Mouse (Mus musculus): Measurements from ENCODE around the gene St14. TPM values are rescaled to one million over a fixed set of nuclear protein-coding genes. Genes with fewer than 3 reads are reported as not detected.
A peak's percentile ranks its signal among the peaks of the same experiment; 100 is the strongest.

St14 gene
- polyA plus RNA-seq, 1 experiment from 2014 or later, result 12.2 TPM

- no peak overlapping the region for H3K4me3 ChIP-seq (ENCODE audit: low read depth, low read length)
- 0 out of 2 replicates have a peak, but pooled peaks cover 14% of the 10 kb centered on the region for H3K4me1 ChIP-seq (ENCODE audit: control insufficient read depth, insufficient read depth, low read length)
- H3K27me3 ChIP-seq (replicated peaks; ENCODE audit: control insufficient read depth, insufficient read depth, low read length), result no peaks in the 10 kb centered on the region
- ATAC-seq (ENCODE audit: low read depth) (peak; percentile 87), DNase-seq (ENCODE audit: low spot score) (peak; percentile 87)
- no peaks in the 10 kb centered on the region for H3K36me3 ChIP-seq (ENCODE audit: control insufficient read depth, insufficient read depth, low read length)
- H3K9ac ChIP-seq (ENCODE audit: low read depth, low read length), result no peak overlapping the region
- H3K9me3 ChIP-seq (ENCODE audit: control insufficient read depth, low read length), result no peaks in the 10 kb centered on the region
- 29% methylated on average over 11 of the region's 11 CpGs for WGBS
- no peak overlapping the region for H3K27ac ChIP-seq (replicated peaks; ENCODE audit: low read depth, low read length)
- H3K4me2 ChIP-seq (ENCODE audit: low read depth, low read length), result no peak overlapping the region
Observed at GRCm38 (mm10) chr9:31118520-31119298, 12.9 kb downstream of the St14 start.

GRCm38 (mm10) chr9:31117488-31117887 lies 14.2 kb downstream of the St14 start:
- Histone ChIP-seq H3K9me3 (ENCODE audit: control insufficient read depth, low read length) (no peaks in the 10 kb centered on the region), H3K4me3 (ENCODE audit: low read depth, low read length) (no peak overlapping the region), H3K27ac (replicated peaks; ENCODE audit: low read depth, low read length) (no peak overlapping the region), H3K4me1 (ENCODE audit: control insufficient read depth, insufficient read depth, low read length) (0 out of 2 replicates have a peak, but pooled peaks cover 14% of the 10 kb centered on the region), H3K4me2 (ENCODE audit: low read depth, low read length) (no peak overlapping the region), H3K27me3 (replicated peaks; ENCODE audit: control insufficient read depth, insufficient read depth, low read length) (no peaks in the 10 kb centered on the region), H3K9ac (ENCODE audit: low read depth, low read length) (no peak overlapping the region), H3K36me3 (ENCODE audit: control insufficient read depth, insufficient read depth, low read length) (no peaks in the 10 kb centered on the region)
- DNase-seq (ENCODE audit: low spot score) (no peak), ATAC-seq (ENCODE audit: low read depth) (peak; percentile 60; the same call in 1 of the 2 replicates)
- WGBS, result 56% methylated on average over 6 of the region's 6 CpGs

- no peak overlapping the region for H3K4me3 ChIP-seq (ENCODE audit: low read depth, low read length)
- ATAC-seq (ENCODE audit: low read depth), result peak; percentile 3; the same call in 1 of the 2 replicates
- WGBS, result 89% methylated on average over 11 of the region's 11 CpGs
Observed at GRCm38 (mm10) chr9:31117088-31117487, 14.6 kb downstream of the St14 start.

GRCm38 (mm10) chr9:31115586-31115985 lies 16.1 kb downstream of the St14 start:
- H3K27me3 ChIP-seq (replicated peaks; ENCODE audit: control insufficient read depth, insufficient read depth, low read length), result no peaks in the 10 kb centered on the region
- no peaks in the 10 kb centered on the region for H3K9me3 ChIP-seq (ENCODE audit: control insufficient read depth, low read length)
- no peak overlapping the region for H3K4me2 ChIP-seq (ENCODE audit: low read depth, low read length)
- H3K36me3 ChIP-seq (ENCODE audit: control insufficient read depth, insufficient read depth, low read length), result no peaks in the 10 kb centered on the region
- ATAC-seq (ENCODE audit: low read depth), result no peak
- no peak overlapping the region for H3K9ac ChIP-seq (ENCODE audit: low read depth, low read length)
- no peak for DNase-seq (ENCODE audit: low spot score)
- H3K4me1 ChIP-seq (ENCODE audit: control insufficient read depth, insufficient read depth, low read length), result 0 out of 2 replicates have a peak, but pooled peaks cover 13% of the 10 kb centered on the region
- no peak overlapping the region for H3K4me3 ChIP-seq (ENCODE audit: low read depth, low read length)
- H3K27ac ChIP-seq (replicated peaks; ENCODE audit: low read depth, low read length), result no peak overlapping the region

More at GRCm38 (mm10) chr9:31117088-31117487, 14.6 kb downstream of the St14 start:
- H3K27ac ChIP-seq (replicated peaks; ENCODE audit: low read depth, low read length), result no peak overlapping the region
- H3K9me3 ChIP-seq (ENCODE audit: control insufficient read depth, low read length), result no peaks in the 10 kb centered on the region
- H3K27me3 ChIP-seq (replicated peaks; ENCODE audit: control insufficient read depth, insufficient read depth, low read length), result no peaks in the 10 kb centered on the region
- H3K9ac ChIP-seq (ENCODE audit: low read depth, low read length), result no peak overlapping the region
- DNase-seq (ENCODE audit: low spot score), result no peak
- no peaks in the 10 kb centered on the region for H3K36me3 ChIP-seq (ENCODE audit: control insufficient read depth, insufficient read depth, low read length)
- no peak overlapping the region for H3K4me2 ChIP-seq (ENCODE audit: low read depth, low read length)
- H3K4me1 ChIP-seq (ENCODE audit: control insufficient read depth, insufficient read depth, low read length), result 0 out of 2 replicates have a peak, but pooled peaks cover 14% of the 10 kb centered on the region

GRCm38 (mm10) chr9:31108464-31108863 lies 23.2 kb downstream of the St14 start:
- WGBS, result 80% methylated on average over 8 of the region's 8 CpGs

GRCm38 (mm10) chr9:31098118-31098517 lies 33.5 kb downstream of the St14 start:
- H3K4me2 ChIP-seq (ENCODE audit: low read depth, low read length), result no peak overlapping the region
- H3K27me3 ChIP-seq (replicated peaks; ENCODE audit: control insufficient read depth, insufficient read depth, low read length), result no peaks in the 10 kb centered on the region
- H3K9me3 ChIP-seq (ENCODE audit: control insufficient read depth, low read length), result no peaks in the 10 kb centered on the region
- no peak for DNase-seq (ENCODE audit: low spot score)
- no peak overlapping the region for H3K9ac ChIP-seq (ENCODE audit: low read depth, low read length)
- WGBS, result 71% methylated on average over 6 of the region's 6 CpGs
- H3K36me3 ChIP-seq (ENCODE audit: control insufficient read depth, insufficient read depth, low read length), result no peaks in the 10 kb centered on the region
- no peaks in the 10 kb centered on the region for H3K4me1 ChIP-seq (ENCODE audit: control insufficient read depth, insufficient read depth, low read length)
- H3K27ac ChIP-seq (replicated peaks; ENCODE audit: low read depth, low read length), result no peak overlapping the region
- ATAC-seq (ENCODE audit: low read depth), result no peak
- H3K4me3 ChIP-seq (ENCODE audit: low read depth, low read length), result no peak overlapping the region

More at GRCm38 (mm10) chr9:31108464-31108863, 23.2 kb downstream of the St14 start:
- H3K27me3 ChIP-seq (replicated peaks; ENCODE audit: control insufficient read depth, insufficient read depth, low read length), result no peaks in the 10 kb centered on the region
- H3K9me3 ChIP-seq (ENCODE audit: control insufficient read depth, low read length), result no peaks in the 10 kb centered on the region
- H3K36me3 ChIP-seq (ENCODE audit: control insufficient read depth, insufficient read depth, low read length), result no peaks in the 10 kb centered on the region
- no peak for ATAC-seq (ENCODE audit: low read depth)
- no peak overlapping the region for H3K27ac ChIP-seq (replicated peaks; ENCODE audit: low read depth, low read length)
- no peak for DNase-seq (ENCODE audit: low spot score)
- no peak overlapping the region for H3K4me3 ChIP-seq (ENCODE audit: low read depth, low read length)
- H3K9ac ChIP-seq (ENCODE audit: low read depth, low read length), result no peak overlapping the region
- no peaks in the 10 kb centered on the region for H3K4me1 ChIP-seq (ENCODE audit: control insufficient read depth, insufficient read depth, low read length)
- no peak overlapping the region for H3K4me2 ChIP-seq (ENCODE audit: low read depth, low read length)

- no peak overlapping the region for H3K4me3 ChIP-seq (ENCODE audit: low read depth, low read length)
- no peaks in the 10 kb centered on the region for H3K4me1 ChIP-seq (ENCODE audit: control insufficient read depth, insufficient read depth, low read length)
- DNase-seq (ENCODE audit: low spot score), result no peak
- no peaks in the 10 kb centered on the region for H3K36me3 ChIP-seq (ENCODE audit: control insufficient read depth, insufficient read depth, low read length)
- WGBS, result 78% methylated on average over 20 of the region's 20 CpGs
- no peaks in the 10 kb centered on the region for H3K9me3 ChIP-seq (ENCODE audit: control insufficient read depth, low read length)
- peak; percentile 12; the same call in 1 of the 2 replicates for ATAC-seq (ENCODE audit: low read depth)
- no peak overlapping the region for H3K4me2 ChIP-seq (ENCODE audit: low read depth, low read length)
- no peaks in the 10 kb centered on the region for H3K27me3 ChIP-seq (replicated peaks; ENCODE audit: control insufficient read depth, insufficient read depth, low read length)
- no peak overlapping the region for H3K27ac ChIP-seq (replicated peaks; ENCODE audit: low read depth, low read length)
- H3K9ac ChIP-seq (ENCODE audit: low read depth, low read length), result no peak overlapping the region
Observed at GRCm38 (mm10) chr9:31097088-31098082, 34.3 kb downstream of the St14 start.

GRCm38 (mm10) chr9:31092833-31093195 lies 38.8 kb downstream of the St14 start:
- 93% methylated on average over 10 of the region's 10 CpGs for WGBS
- Histone ChIP-seq H3K27me3 (replicated peaks; ENCODE audit: control insufficient read depth, insufficient read depth, low read length) (no peaks in the 10 kb centered on the region), H3K4me2 (ENCODE audit: low read depth, low read length) (no peak overlapping the region), H3K9ac (ENCODE audit: low read depth, low read length) (no peak overlapping the region), H3K27ac (replicated peaks; ENCODE audit: low read depth, low read length) (no peak overlapping the region), H3K36me3 (ENCODE audit: control insufficient read depth, insufficient read depth, low read length) (no peaks in the 10 kb centered on the region), H3K4me3 (ENCODE audit: low read depth, low read length) (no peak overlapping the region), H3K4me1 (ENCODE audit: control insufficient read depth, insufficient read depth, low read length) (no peaks in the 10 kb centered on the region), H3K9me3 (ENCODE audit: control insufficient read depth, low read length) (no peaks in the 10 kb centered on the region)
- DNase-seq (ENCODE audit: low spot score), result no peak
- no peak for ATAC-seq (ENCODE audit: low read depth)
